Mouse (Mus musculus) urinary bladder, postnatal 14 days (tissue): ENCODE results near the gene Ryr1.

Experiments used
- DNase-seq: peaks from one replicate; pipeline ENCODE4 v3.0.0; 2021; ENCODE audit warnings: low spot score

Ryr1 gene

GRCm38 (mm10) chr7:29124970-29125369, at the start of gene Ryr1:
TSS of gene Ryr1 (minus strand) at chr7:29125179.
- DNase-seq: peak; percentile 59

GRCm38 (mm10) chr7:29172390-29173016, 47.5 kb upstream of the Ryr1 start:
- DNase-seq: no peak

- DNase-seq: no peak
Observed at GRCm38 (mm10) chr7:29171562-29172097, 46.7 kb upstream of the Ryr1 start.

- DNase-seq: no peak
Observed at GRCm38 (mm10) chr7:29170755-29171561, 46.0 kb upstream of the Ryr1 start.

- peak; percentile 84 for DNase-seq
Observed at GRCm38 (mm10) chr7:29170066-29170754, 45.2 kb upstream of the Ryr1 start, which contains the start of the genes Ggn and Spred3. TSS of gene Ggn (plus strand) at chr7:29170210. TSS of gene Spred3 (minus strand) at chr7:29170411.

GRCm38 (mm10) chr7:29169231-29170065, 44.5 kb upstream of the Ryr1 start:
- DNase-seq: peak; percentile 85

GRCm38 (mm10) chr7:29168791-29169230, 43.8 kb upstream of the Ryr1 start:
- DNase-seq: no peak

- no peak for DNase-seq
Observed at GRCm38 (mm10) chr7:29168121-29168695, 43.2 kb upstream of the Ryr1 start.

GRCm38 (mm10) chr7:29167656-29168055, 42.7 kb upstream of the Ryr1 start:
- DNase-seq: no peak

- peak; percentile 55 for DNase-seq
Observed at GRCm38 (mm10) chr7:29162750-29163525, 38.0 kb upstream of the Ryr1 start.

- no peak for DNase-seq
Observed at GRCm38 (mm10) chr7:29162294-29162693, 37.3 kb upstream of the Ryr1 start.

GRCm38 (mm10) chr7:29158264-29158663, 33.3 kb upstream of the Ryr1 start:
- DNase-seq: no peak

GRCm38 (mm10) chr7:29155838-29156782, 31.1 kb upstream of the Ryr1 start, which contains the start of gene Fam98c:
TSS of gene Fam98c (minus strand) at chr7:29156234.
- DNase-seq: peak; percentile 88

GRCm38 (mm10) chr7:29155196-29155837, 30.3 kb upstream of the Ryr1 start:
- DNase-seq: peak; percentile 91

- no peak for DNase-seq
Observed at GRCm38 (mm10) chr7:29154018-29154720, 29.2 kb upstream of the Ryr1 start.

GRCm38 (mm10) chr7:29151486-29151885, 26.5 kb upstream of the Ryr1 start:
- no peak for DNase-seq

- DNase-seq: no peak
Observed at GRCm38 (mm10) chr7:29148771-29149170, 23.8 kb upstream of the Ryr1 start.
